Mouse (Mus musculus): ENCODE data around the gene Rab34. TPM values are rescaled to one million over a fixed set of nuclear protein-coding genes. Genes with fewer than 3 reads are reported as not detected.

Gene Rab34
- 10 to 100 TPM; 53.4 to 55.9 TPM for total RNA-seq (2021)

DNA sequence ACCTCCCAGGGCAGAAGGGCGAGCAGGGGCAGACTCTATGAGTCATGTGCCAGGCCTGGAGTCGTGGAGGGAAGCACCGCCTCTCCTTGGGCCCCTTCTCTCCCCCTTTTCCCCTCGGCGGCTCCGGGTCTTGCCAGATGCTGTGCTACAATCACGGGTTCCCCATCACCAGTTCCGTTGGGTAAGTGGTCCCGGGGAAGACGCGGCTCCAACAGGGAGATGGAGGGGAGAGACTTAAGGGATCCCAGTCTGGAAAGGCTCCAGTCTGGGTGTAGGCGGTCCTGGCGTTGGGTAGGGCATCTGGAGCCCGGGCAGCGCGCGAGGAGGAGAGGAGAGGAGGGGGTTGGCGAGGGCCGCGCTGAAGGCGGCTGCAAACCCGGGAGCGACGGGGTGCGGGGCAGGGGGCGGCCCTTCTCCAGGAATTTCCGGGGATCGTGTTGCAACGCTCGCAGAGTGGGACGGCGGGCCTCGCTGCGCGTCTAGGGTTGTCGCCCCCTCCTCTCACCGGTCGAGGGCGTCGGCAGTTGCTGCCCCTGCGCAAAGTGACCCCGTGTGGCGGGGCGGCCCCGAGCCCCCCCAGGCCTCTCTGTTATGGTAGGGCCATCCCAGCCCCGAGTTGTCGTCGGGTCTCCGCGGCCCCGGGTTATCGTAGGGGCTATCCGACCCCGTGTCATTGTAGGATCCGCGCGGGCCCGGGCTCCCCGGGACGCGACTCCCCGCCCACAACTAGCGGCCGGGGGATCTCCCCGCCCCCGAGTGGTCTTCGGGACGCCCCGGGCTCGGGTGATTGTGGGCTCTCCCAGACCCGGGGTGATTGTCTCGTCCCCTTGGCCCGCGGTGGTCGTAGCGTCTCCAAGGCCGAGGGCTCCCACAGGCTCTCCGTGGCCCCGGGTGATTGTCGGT is at the start of gene Rab34:
TSS of gene Rab34 (plus strand) at position 100 of the 903 bp plus-strand sequence.
- intact Hi-C loops (cut with DNase I): no loop called here
- DNase-seq: peak; percentile 89

DNA sequence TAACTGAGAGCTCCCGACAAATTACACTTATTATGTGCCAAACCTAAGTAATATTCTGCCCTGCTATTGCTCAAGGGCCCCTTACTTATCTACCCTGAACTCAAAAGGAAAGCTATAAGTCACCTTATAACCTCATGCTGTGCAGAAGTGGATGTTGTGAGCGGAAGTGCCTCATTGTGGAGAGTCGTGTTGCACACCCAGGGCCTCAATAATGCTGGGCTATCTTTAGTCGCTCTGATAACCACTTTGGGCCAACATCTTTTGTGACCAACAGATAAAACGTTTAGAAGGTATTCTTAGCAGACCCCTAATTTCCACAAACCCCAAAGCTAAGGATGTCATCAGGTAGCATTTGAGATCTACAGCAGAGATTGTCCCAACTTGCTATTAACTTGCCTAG is 47.6 kb upstream of the Rab34 start:
- intact Hi-C loops (cut with DNase I): no loop called here
- no peak for DNase-seq

GRCm38 (mm10) chr11:78143520-78143919 is 44.7 kb upstream of the Rab34 start:
- DNase-seq: no peak
- intact Hi-C loops (cut with DNase I): no loop called here

DNA sequence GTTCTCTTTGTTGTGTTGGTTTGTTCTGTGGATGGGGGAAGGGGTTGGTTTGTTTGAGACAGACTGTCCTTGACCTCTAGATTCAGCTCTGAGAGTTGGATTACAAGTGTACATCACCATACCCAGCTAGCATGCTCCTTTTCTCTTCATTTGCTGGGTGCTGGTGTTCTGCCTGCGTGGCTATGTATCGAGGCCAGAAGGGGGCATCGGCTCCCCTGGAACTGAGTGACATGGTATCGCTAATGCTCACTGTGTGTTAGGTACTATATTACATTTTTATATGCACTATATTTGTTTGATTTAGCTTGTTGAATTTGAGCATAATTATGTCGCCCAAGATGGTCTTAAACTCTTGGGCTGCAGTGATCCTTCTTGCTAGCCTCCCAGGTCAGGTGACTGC is 42.1 kb upstream of the Rab34 start:
- no peak for DNase-seq
- intact Hi-C loops (cut with DNase I): no loop called here

- no peak for DNase-seq
- intact Hi-C loops (cut with DNase I): no loop called here
Measured at GRCm38 (mm10) chr11:78146707-78147543, 41.3 kb upstream of the Rab34 start.

DNA sequence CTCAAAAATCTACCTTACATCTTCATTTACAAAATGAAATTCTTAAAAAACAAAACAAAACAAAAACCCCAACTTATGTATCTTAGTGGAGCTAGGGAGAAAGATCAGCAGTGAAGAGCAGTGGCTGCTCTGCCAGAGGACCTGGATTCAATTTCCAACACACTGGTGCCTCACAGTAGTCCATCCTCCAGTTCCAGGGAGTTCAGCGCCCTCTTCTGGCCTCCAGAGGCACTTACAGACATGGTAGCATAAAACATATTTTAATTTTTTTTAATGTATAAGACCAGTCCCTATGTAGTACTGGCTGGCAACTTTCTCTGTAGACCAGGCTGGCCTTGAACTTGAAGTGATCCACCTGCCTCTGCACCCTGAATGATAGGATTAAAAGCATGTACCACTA is 37.1 kb upstream of the Rab34 start:
- intact Hi-C loops (cut with DNase I): no loop called here
- no peak for DNase-seq

DNA sequence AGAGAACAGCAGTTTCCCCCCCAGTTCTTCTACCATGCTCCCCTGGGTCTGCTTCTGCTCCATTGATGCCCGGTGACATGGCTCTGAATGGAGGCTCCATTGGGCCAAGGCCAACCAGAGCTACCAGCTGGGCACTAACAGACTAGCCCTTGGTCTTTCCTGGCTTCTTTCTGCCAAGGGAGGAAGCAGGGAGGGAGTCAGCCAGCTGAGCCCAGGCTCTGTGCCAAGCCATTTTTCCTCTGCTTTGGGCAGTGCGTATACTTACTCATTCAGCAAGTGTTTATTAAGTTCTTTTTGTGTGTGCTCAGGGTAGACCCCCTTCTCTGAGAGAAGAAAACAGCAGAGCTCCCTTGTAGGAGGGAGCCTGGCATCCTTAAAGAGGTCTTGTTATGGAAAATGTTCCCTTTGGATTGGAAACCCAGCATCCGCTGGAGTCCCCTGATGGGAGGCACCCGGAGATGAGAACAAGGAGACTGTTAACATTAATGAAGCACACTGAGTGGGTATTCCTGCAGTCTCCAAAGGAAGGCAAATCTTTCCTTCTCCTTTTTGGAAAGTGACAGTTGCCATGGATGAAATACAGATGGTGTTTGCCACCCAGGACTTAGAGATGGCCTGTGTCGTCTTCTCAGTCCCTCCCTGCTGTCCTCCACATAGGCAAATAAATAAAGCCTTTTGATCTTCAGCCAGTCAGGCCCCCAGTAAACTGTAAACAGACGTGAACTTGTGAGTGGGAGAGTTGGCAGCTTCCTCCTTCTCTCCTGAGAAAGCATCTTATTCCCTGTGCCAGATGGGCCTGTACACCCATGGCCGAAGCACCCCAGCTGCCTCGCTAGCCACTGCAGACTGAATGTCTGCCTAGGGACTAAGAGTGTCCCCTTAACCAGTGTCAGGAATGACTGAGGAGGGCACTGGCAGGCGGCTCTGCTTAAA is 35.7 kb upstream of the Rab34 start:
- intact Hi-C loops (cut with DNase I): no loop called here

GRCm38 (mm10) chr11:78153778-78154177 is 34.5 kb upstream of the Rab34 start:
- DNase-seq: no peak
- intact Hi-C loops (cut with DNase I): no loop called here

More for the DNA sequence above, 35.7 kb upstream of the Rab34 start:
- DNase-seq: peak; percentile 97

GRCm38 (mm10) chr11:78155674-78156073 is 32.6 kb upstream of the Rab34 start:
- intact Hi-C loops (cut with DNase I): no loop called here
- no peak for DNase-seq

- intact Hi-C loops (cut with DNase I): no loop called here
- no peak for DNase-seq
Measured at GRCm38 (mm10) chr11:78156156-78156699, 32.0 kb upstream of the Rab34 start.

DNA sequence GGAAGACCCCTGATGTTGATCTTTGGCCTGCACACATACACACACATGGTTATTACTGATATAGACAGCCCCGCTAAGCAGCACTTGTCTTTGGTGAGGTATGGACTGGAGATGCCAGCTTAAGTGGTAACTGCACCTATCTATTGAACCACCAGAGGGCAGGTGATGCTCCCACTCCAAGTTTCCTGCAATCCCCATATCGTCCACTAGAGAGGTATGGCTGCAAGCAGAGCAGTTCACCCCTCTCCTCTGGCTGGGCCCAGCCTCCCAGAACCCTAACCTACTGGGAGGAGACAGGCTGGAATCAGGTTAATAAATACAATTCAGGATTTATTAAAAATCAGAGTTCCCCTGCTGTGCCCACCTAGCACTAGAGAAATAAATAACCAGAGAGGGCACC is 29.1 kb upstream of the Rab34 start:
- DNase-seq: peak; percentile 74
- intact Hi-C loops (cut with DNase I): no loop called here

- no peak for DNase-seq
- intact Hi-C loops (cut with DNase I): no loop called here
Measured at GRCm38 (mm10) chr11:78159557-78159956, 28.7 kb upstream of the Rab34 start.

GRCm38 (mm10) chr11:78160171-78160570 is 28.1 kb upstream of the Rab34 start:
- DNase-seq: no peak
- intact Hi-C loops (cut with DNase I): no loop called here

GRCm38 (mm10) chr11:78160675-78161074 is 27.6 kb upstream of the Rab34 start:
- no peak for DNase-seq
- intact Hi-C loops (cut with DNase I): no loop called here

DNA sequence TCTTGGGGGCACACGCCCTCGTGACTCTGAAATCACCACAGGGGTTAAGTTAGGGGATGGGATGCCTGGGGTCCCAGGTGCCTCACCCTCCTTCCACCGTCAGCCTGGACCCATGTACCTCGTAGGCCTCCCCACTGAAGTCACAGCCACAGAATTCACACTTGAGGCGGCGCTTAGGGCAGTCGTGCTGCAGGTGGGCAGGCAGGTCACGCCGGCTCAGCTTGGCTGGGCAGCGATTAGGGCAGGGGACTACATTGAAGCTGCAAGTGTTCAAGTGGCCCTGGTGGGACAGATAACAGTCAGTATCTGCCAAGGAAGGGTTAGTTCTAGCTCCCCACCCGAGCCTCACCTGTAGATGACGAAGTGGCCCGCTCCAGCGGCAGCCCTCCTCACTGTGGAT is 27.1 kb upstream of the Rab34 start:
- no peak for DNase-seq
- intact Hi-C loops (cut with DNase I): no loop called here

- DNase-seq: peak; percentile 73
- intact Hi-C loops (cut with DNase I): no loop called here
Measured at GRCm38 (mm10) chr11:78161968-78162367, 26.3 kb upstream of the Rab34 start.

DNA sequence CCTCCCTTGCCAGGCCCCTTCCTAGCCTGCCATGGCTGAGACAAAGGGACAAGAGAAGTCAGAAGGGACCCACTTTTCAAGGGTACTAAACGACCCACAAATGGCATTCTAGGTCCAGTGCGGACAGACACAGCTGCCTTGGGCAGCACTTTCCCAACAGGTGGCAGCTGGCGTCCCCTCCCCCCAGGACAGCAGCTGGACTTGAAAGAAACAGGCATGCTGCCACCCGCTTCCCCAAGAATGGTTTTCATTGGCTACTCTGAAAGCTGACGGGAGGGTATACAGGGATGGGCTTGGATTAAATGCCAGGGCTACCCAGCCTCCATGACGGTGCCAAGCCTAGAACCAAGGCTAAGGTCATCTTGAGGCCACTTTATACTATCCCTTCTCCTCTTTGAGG is 25.7 kb upstream of the Rab34 start:
- intact Hi-C loops (cut with DNase I): no loop called here

GRCm38 (mm10) chr11:78163045-78163444 is 25.2 kb upstream of the Rab34 start:
- no peak for DNase-seq
- intact Hi-C loops (cut with DNase I): no loop called here

More for the DNA sequence above, 25.7 kb upstream of the Rab34 start:
- peak; percentile 86 for DNase-seq

DNA sequence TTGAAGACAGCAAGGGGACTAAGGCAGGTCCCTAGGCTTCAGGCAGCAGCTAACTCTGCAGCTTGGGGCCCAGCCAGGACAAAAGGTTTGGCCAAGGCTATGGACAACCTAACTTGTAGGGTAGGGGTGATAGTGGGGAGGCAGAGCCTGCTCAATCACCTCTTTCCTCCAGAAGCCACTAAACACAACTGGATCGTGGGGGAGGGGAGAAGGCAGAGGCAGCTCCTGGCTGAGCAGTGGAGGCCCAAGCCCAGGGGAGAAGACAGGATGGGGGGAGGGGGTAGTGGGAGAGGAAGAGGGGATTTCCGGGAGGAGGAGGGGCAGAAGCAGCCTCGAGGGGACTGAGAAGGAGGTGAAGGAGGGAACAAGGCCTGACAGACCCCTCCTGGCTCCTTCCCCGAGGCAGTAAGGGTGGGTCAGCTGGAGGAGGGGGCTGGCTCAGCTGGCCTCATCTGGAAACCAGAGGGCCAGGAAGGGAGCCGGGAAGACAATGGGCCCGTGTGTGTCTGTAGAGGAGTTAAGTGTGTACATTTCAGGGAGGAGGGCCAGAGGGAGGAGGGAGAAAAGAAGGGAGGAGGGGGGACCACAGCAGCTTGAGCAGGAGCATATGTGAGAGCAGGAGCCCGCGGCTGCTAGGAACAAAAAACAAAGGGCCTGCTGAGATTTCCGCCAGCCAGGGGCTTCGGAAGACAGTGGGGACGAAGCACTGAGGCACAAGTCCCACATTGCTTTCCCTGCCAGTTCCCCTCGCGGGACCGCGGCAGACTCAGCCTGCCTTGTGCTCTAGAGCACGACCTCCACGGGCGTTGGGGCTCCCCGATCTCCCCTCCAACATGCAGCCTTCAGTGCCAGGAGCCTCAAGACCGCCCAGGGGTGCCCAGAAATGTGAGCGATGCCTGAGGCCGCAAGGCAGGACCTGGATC is 24.3 kb upstream of the Rab34 start:
- intact Hi-C loops (cut with DNase I): no loop called here
- DNase-seq: peak; percentile 68

Measured in left cerebral cortex, postnatal 4 days (tissue).